Mouse (Mus musculus) hindbrain, postnatal 0 days (tissue): Measurements from ENCODE around the gene Surf6. TPM values are rescaled to one million over a fixed set of nuclear protein-coding genes. Genes with fewer than 3 reads are reported as not detected.
"Not testable (repeated sequence)": the region's sequence is repeated elsewhere in the genome, so short reads cannot be mapped to it uniquely, and the experiment has no call there.

Source experiments
- ATAC-seq: fragments of 200-750 bp; cut with Nextera tagmentation; 2 replicates; pipeline ENCODE4 v1.8.0; 2017; ENCODE audit warnings: mild to moderate bottlenecking, moderate TSS enrichment, moderate library complexity
- DNase-seq: peaks from one replicate; pipeline ENCODE4 v3.0.0-alpha.2; 2015; ENCODE audit warnings: low spot score
- H3K27ac ChIP-seq: fragments of 300-500 bp; sonication (generic); 2 replicates; pipeline ENCODE4 v1.5.1; 2014; ENCODE audit warnings: mild to moderate bottlenecking
- H3K27me3 ChIP-seq: fragments of 300-500 bp; sonication (generic); 2 replicates; pipeline ENCODE4 v1.6.1; 2014; ENCODE audit warnings: low read length, mixed read lengths; ENCODE audit not compliant: insufficient read depth
- H3K36me3 ChIP-seq: fragments of 300-500 bp; sonication (generic); 2 replicates; pipeline ENCODE4 v1.6.1; 2014; ENCODE audit warnings: low read length, mixed read lengths; ENCODE audit not compliant: insufficient read depth
- H3K4me1 ChIP-seq: fragments of 300-500 bp; sonication (generic); 2 replicates; pipeline ENCODE4 v1.6.1; 2014; ENCODE audit warnings: antibody characterized with exemption, low read length, mixed read lengths; ENCODE audit not compliant: insufficient read depth
- H3K4me2 ChIP-seq: fragments of 300-500 bp; sonication (generic); 2 replicates; pipeline ENCODE4 v1.6.1; 2014; ENCODE audit warnings: low read depth, mild to moderate bottlenecking, low read length, moderate library complexity, mixed read lengths
- H3K4me3 ChIP-seq: fragments of 300-500 bp; sonication (generic); 2 replicates; pipeline ENCODE4 v1.5.1; 2014; ENCODE audit warnings: low read length
- H3K9ac ChIP-seq: fragments of 300-500 bp; sonication (generic); replicated peaks from 2 replicates; pipeline ENCODE4 v1.6.1; 2014; ENCODE audit warnings: mild to moderate bottlenecking, low read length, moderate library complexity, mixed read lengths
- H3K9me3 ChIP-seq: fragments of 300-500 bp; sonication (generic); 2 replicates; pipeline ENCODE4 v1.6.1; 2016; ENCODE audit warnings: low read length, mixed read lengths
- CTCF ChIP-seq: IDR thresholded peaks from 2 replicates; pipeline ENCODE4 v1.5.1; 2016; ENCODE audit warnings: antibody characterized with exemption, control low read depth, low read depth
- WGBS: fragments of 180-500 bp; shearing (Covaris S2); extraction: QIAGEN DNeasy Blood & Tissue Kit; methylation state at CpG from one replicate; pipeline ENCODE4 v1.1.7; 2014; 5-methylcytosine and 5-hydroxymethylcytosine counted together
- polyA plus RNA-seq: library from polyadenylated mRNA; unstranded; fragments of >200 nt; fragmentation: Nextera tagmentation; extraction: Ambion mirVana; gene quantifications from 2 replicates; pipeline ENCODE4 v1.2.1, GENCODE M21; 2015
- total RNA-seq: library from RNA; depleted of rRNA; stranded (reverse); fragments of >200 nt; gene quantifications from 2 replicates; pipeline ENCODE4 v1.2.3, GENCODE M21; 2014

The Surf6 gene
- total and polyA plus RNA-seq, 2 experiments from 2014 or later: 13.9 to 20.5 TPM

- H3K4me2 ChIP-seq: no peak overlapping the region
- H3K36me3 ChIP-seq: peaks cover 20% of the 10 kb centered on the region
- DNase-seq (no peak), ATAC-seq (no peak)
- H3K4me1 ChIP-seq: peaks cover 22% of the 10 kb centered on the region
- no peaks in the 10 kb centered on the region for H3K27me3 ChIP-seq
- H3K4me3 ChIP-seq: no peak overlapping the region
- TF ChIP-seq CTCF: no peak
- H3K27ac ChIP-seq: no peak overlapping the region
- WGBS: 94% methylated on average over 3 of the region's 3 CpGs
- no peak overlapping the region for H3K9ac ChIP-seq
- H3K9me3 ChIP-seq: no peaks in the 10 kb centered on the region
These were observed 3.8 kb upstream of the Surf6 start for GRCm38 (mm10) chr2:26906431-26906830.

- H3K4me1 ChIP-seq: peaks cover 22% of the 10 kb centered on the region
- H3K4me3 ChIP-seq: no peak overlapping the region
- H3K36me3 ChIP-seq: peaks cover 20% of the 10 kb centered on the region
- no peak for TF ChIP-seq CTCF
- H3K27ac ChIP-seq: no peak overlapping the region
- ATAC-seq: no peak
- no peak overlapping the region for H3K9ac ChIP-seq
- no peaks in the 10 kb centered on the region for H3K27me3 ChIP-seq
- WGBS: 92% methylated on average over 2 of the region's 2 CpGs
- no peak for DNase-seq
- no peak overlapping the region for H3K4me2 ChIP-seq
- no peaks in the 10 kb centered on the region for H3K9me3 ChIP-seq
These were observed 3.3 kb upstream of the Surf6 start for GRCm38 (mm10) chr2:26905936-26906335.

DNA sequence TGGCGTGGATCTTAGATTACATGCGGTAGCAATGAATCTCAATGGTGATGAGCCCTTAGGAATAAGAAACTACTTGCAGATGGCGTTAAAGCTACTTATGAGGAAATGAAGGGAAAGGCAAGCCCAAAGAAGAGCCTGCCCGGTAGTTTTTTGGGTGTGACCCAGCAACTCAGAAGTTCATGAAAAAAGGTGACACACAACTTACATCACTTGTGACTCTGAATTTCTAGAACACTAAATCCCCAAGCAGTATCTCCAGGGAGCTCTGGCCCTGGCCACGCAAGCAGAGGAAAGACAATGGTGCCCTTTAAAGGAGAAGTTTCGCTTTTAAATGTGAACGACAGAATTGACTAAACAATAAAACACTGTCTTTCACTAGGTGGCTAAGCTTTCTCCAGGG, 632 bp upstream of the Surf6 start:
- DNase-seq (no peak), ATAC-seq (no peak)
- Histone ChIP-seq H3K4me2 (peak overlapping the region; percentile 86), H3K4me1 (peaks cover 12% of the 10 kb centered on the region), H3K36me3 (peaks cover 34% of the 10 kb centered on the region), H3K27ac (peak overlapping the region; percentile 89), H3K9me3 (no peaks in the 10 kb centered on the region), H3K27me3 (no peaks in the 10 kb centered on the region), H3K4me3 (peak overlapping the region; percentile 76), H3K9ac (peak overlapping the region; percentile 78)
- TF ChIP-seq CTCF: no peak
- 6% methylated on average over 7 of the region's 7 CpGs for WGBS

DNA sequence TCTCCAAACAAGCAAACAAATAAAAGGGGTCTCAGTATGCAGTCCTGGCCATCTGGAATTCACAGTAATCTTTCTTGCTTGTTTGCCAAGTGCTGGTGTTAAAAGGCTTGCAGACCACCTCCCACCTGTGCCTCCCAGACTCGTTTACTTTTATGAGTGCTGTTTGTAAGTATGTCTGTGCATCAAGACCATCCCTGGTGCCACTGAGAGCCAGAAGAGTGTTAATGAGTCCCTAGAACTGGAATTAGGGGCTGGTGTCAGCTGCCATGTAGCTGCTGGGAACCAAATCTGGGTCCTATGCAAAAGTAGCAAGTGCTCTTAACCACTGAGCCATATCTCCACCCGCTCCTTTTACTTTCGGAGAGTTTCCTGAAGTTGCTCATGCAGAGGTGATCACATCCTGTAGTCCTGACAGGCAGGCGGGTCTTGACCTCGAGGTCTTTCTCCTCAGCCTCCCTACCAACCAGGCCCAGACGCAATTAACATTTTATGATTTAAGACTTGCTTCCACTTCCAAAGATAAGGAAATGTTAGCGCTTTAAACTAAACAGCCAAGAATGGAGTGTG, 762 bp downstream of the Surf6 start:
- Histone ChIP-seq H3K4me1 (peaks cover 12% of the 10 kb centered on the region), H3K4me3 (peak overlapping the region; percentile 76), H3K27me3 (no peaks in the 10 kb centered on the region), H3K9ac (peak overlapping the region; percentile 78), H3K27ac (peak overlapping the region; percentile 89; the same call in 1 of the 2 replicates), H3K36me3 (peaks cover 41% of the 10 kb centered on the region), H3K4me2 (peak overlapping the region; percentile 86), H3K9me3 (no peaks in the 10 kb centered on the region)
- no peak for ATAC-seq
- DNase-seq: no peak
- TF ChIP-seq CTCF: no peak
- 14% methylated on average over 7 of the region's 7 CpGs for WGBS

DNA sequence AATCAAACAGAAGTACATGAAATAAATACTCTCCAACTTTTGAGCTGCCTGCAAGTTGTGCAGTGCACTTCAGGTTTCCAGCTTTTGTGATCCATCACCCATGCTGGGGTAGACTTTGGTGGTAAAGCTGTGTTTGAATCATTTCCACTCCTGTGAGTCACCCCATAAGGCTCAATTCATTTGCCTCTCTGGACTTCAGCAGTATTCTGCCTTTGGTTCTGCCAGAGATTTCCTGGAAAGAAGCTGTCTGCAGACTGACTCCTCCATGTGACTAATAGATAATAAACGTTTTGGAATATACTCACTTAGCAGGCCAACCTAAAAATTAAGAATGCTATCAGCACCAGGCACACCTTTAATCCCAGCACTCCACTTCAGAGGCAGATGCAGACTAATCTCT, 1.9 kb downstream of the Surf6 start:
- Histone ChIP-seq H3K4me1 (peaks cover 12% of the 10 kb centered on the region), H3K36me3 (peaks cover 39% of the 10 kb centered on the region), H3K4me3 (no peak overlapping the region), H3K27ac (no peak overlapping the region), H3K9me3 (no peaks in the 10 kb centered on the region), H3K27me3 (no peaks in the 10 kb centered on the region), H3K9ac (no peak overlapping the region), H3K4me2 (no peak overlapping the region)
- DNase-seq: no peak
- TF ChIP-seq CTCF: no peak
- no peak for ATAC-seq
- WGBS: 93% methylated on average over 1 of the region's 1 CpGs

- Histone ChIP-seq H3K36me3 (peaks cover 63% of the 10 kb centered on the region), H3K9me3 (no peaks in the 10 kb centered on the region), H3K27me3 (no peaks in the 10 kb centered on the region), H3K4me2 (no peak overlapping the region), H3K9ac (no peak overlapping the region), H3K27ac (no peak overlapping the region), H3K4me1 (no peaks in the 10 kb centered on the region), H3K4me3 (no peak overlapping the region)
- no peak for DNase-seq
- peak; percentile 19; the same call in 1 of the 2 replicates for TF ChIP-seq CTCF
- ATAC-seq: no peak
- 93% methylated on average over 4 of the region's 4 CpGs for WGBS
These were observed 6.8 kb downstream of the Surf6 start for GRCm38 (mm10) chr2:26895898-26896297.

- H3K9me3 ChIP-seq, H3K27me3 ChIP-seq, H3K4me2 ChIP-seq, H3K27ac ChIP-seq, DNase-seq, H3K4me3 ChIP-seq, ATAC-seq, H3K9ac ChIP-seq, H3K4me1 ChIP-seq: not testable (repeated sequence)
- peaks cover 20% of the 10 kb centered on the region for H3K36me3 ChIP-seq
- WGBS: 46% methylated on average over 4 of the region's 4 CpGs
These were observed 16.5 kb downstream of the Surf6 start for GRCm38 (mm10) chr2:26886170-26886569.

GRCm38 (mm10) chr2:26885541-26885940, 17.1 kb downstream of the Surf6 start:
- not testable (repeated sequence) for H3K4me1 ChIP-seq, H3K4me2 ChIP-seq, H3K27me3 ChIP-seq, H3K4me3 ChIP-seq, H3K9me3 ChIP-seq, ATAC-seq, H3K9ac ChIP-seq, DNase-seq, H3K27ac ChIP-seq
- peaks cover 17% of the 10 kb centered on the region for H3K36me3 ChIP-seq
- WGBS: 80% methylated on average over 2 of the region's 2 CpGs
